Mouse (Mus musculus) heart, embryonic 15.5 days (tissue): ENCODE results near the gene Ccdc77. TPM values are rescaled to one million over a fixed set of nuclear protein-coding genes. Genes with fewer than 3 reads are reported as not detected.

Source experiments
- ATAC-seq: fragments of 200-750 bp; cut with Nextera tagmentation; replicated peaks from 2 replicates; pipeline ENCODE4 v1.8.0; 2017; ENCODE audit warnings: low read depth, moderate TSS enrichment; ENCODE audit not compliant: insufficient number of reproducible peaks, insufficient read depth, low FRiP score
- H3K27ac ChIP-seq: fragments of 300-500 bp; sonication (generic); 2 replicates; pipeline ENCODE4 v1.5.1; 2015; ENCODE audit warnings: mild to moderate bottlenecking, inconsistent platforms
- H3K27me3 ChIP-seq: fragments of 300-500 bp; sonication (generic); 2 replicates; pipeline ENCODE4 v1.6.1; 2015; ENCODE audit warnings: inconsistent platforms
- H3K36me3 ChIP-seq: fragments of 300-500 bp; sonication (generic); 2 replicates; pipeline ENCODE4 v1.6.1; 2015; ENCODE audit warnings: mild to moderate bottlenecking, inconsistent platforms
- H3K4me1 ChIP-seq: fragments of 300-500 bp; sonication (generic); replicated peaks from 2 replicates; pipeline ENCODE4 v1.6.1; 2015; ENCODE audit warnings: inconsistent platforms
- H3K4me2 ChIP-seq: fragments of 300-500 bp; sonication (generic); 2 replicates; pipeline ENCODE4 v1.6.1; 2015; ENCODE audit warnings: inconsistent platforms, mild to moderate bottlenecking, moderate library complexity
- H3K4me3 ChIP-seq: fragments of 300-500 bp; sonication (generic); 2 replicates; pipeline ENCODE4 v1.5.1; 2015; ENCODE audit warnings: mild to moderate bottlenecking, inconsistent platforms
- H3K9ac ChIP-seq: fragments of 300-500 bp; sonication (generic); 2 replicates; pipeline ENCODE4 v1.6.1; 2015; ENCODE audit warnings: mild to moderate bottlenecking, inconsistent platforms
- H3K9me3 ChIP-seq: fragments of 300-500 bp; sonication (generic); replicated peaks from 2 replicates; pipeline ENCODE4 v1.6.1; 2016; ENCODE audit warnings: inconsistent platforms
- WGBS: fragments of 180-500 bp; shearing (Covaris S2); methylation state at CpG from one replicate; pipeline ENCODE4 v1.1.7; 2015; ENCODE audit warnings: mixed read lengths; 5-methylcytosine and 5-hydroxymethylcytosine counted together
- polyA plus RNA-seq: library from polyadenylated mRNA; unstranded; fragments of >200 nt; fragmentation: Nextera tagmentation; extraction: Ambion mirVana; gene quantifications from 2 replicates; pipeline ENCODE4 v1.2.1, GENCODE M21; 2015

Ccdc77 gene
- polyA plus RNA-seq, 1 experiment from 2014 or later = 17.3 TPM

DNA sequence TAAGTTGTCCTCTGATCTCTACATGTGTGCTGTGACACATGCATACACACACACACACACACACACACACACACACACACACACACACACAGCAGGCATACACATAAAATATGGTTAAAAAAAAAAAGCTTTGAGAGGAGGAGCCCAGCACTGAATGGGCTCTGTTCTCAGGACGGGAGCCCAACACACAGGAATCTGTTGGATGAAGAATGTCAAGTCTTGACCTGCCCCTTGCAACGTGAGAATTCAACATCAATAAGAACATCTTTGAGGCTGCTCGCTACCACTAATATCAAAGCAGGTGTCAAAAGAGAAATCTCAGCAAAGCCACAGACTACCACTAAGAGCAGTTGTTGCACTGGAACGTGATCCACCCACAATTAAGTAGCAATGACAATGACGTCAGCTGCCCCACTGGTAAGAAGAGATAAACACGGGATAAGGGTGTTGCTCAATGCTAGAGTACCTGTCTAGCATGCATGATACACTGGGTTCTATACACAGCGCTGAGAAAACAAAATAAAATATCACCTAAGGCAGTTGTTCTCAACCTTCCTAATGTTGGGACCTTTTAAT is 87.2 kb downstream of the Ccdc77 start:
- Histone ChIP-seq H3K27me3 (no peaks in the 10 kb centered on the region), H3K4me1 (peaks cover 36% of the 10 kb centered on the region), H3K27ac (no peak overlapping the region), H3K9ac (no peak overlapping the region), H3K36me3 (no peaks in the 10 kb centered on the region), H3K4me3 (no peak overlapping the region), H3K4me2 (no peak overlapping the region), H3K9me3 (no peaks in the 10 kb centered on the region)
- WGBS = 72% methylated on average over 7 of the region's 7 CpGs
- ATAC-seq = no peak

DNA sequence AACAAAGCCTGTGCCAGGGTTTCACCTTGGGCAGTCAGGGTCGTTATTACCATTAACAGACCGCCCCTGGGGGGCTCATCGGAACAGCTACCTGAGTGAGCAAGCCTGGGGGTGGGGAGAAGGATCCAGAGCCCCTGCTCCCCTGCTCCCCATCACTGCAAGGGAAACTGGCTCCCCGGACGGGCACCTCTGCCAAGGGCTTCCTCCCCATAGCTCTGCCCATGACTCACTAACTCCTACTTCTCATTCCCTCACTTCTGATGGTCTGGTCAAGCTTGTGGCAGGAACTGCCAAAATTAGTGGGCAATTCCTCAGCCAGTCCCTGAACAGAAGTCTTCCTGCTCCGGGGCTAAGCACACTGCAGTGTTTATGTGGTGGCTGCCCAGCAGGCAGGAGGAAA is 88.9 kb downstream of the Ccdc77 start:
- peak overlapping the region; percentile 40 for H3K4me2 ChIP-seq
- no peaks in the 10 kb centered on the region for H3K36me3 ChIP-seq
- peak overlapping the region; percentile 16 for H3K9ac ChIP-seq
- peak overlapping the region; percentile 83 for H3K27ac ChIP-seq
- no peaks in the 10 kb centered on the region for H3K9me3 ChIP-seq
- H3K4me3 ChIP-seq = no peak overlapping the region
- peak; percentile 10; the same call in 1 of the 2 replicates for ATAC-seq
- 28% methylated on average over 6 of the region's 6 CpGs for WGBS
- H3K4me1 ChIP-seq = peaks cover 40% of the 10 kb centered on the region
- no peaks in the 10 kb centered on the region for H3K27me3 ChIP-seq

DNA sequence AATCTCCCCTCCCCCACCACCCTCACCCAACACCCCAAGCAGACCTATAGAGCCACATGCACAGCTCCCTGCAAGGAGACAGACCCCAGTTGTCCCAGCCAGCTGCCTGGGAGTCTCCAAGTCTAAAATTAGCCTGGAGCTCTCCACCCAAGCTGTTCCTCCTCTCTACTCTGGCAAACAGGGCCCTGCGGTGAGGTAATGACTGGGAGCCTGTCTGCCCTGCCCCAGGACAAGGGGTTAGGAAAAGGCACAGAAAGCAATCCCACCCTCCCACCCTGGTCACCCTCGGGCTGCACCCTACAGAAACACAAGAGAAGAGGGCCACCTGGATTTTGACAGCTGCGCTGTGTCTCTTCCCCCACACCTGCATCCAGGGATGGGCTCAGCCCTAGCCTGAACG is 89.3 kb downstream of the Ccdc77 start:
- Histone ChIP-seq H3K36me3 (no peaks in the 10 kb centered on the region), H3K9me3 (no peaks in the 10 kb centered on the region), H3K4me3 (no peak overlapping the region), H3K9ac (peak overlapping the region; percentile 16), H3K4me1 (peaks cover 40% of the 10 kb centered on the region), H3K4me2 (peak overlapping the region; percentile 40), H3K27ac (peak overlapping the region; percentile 83), H3K27me3 (no peaks in the 10 kb centered on the region)
- WGBS = 27% methylated on average over 4 of the region's 4 CpGs
- ATAC-seq = peak; percentile 89

Other genes with a start within 250 kb of the Ccdc77 start
- 0.14 and 0.21 TPM in 2 replicates for gene D330020A13Rik, start 70.0 kb downstream of the Ccdc77 start, polyA plus RNA-seq
- gene B4galnt3, start 69.8 kb downstream of the Ccdc77 start, polyA plus RNA-seq = 0.34 and 0.41 TPM in 2 replicates
- gene Kdm5a, start 250 bp downstream of the Ccdc77 start, polyA plus RNA-seq = 29.0 and 29.5 TPM in 2 replicates
- gene Il17ra, start 98.9 kb upstream of the Ccdc77 start, polyA plus RNA-seq = 3.4 and 8.1 TPM in 2 replicates
- gene Tmem121b, start 129.4 kb upstream of the Ccdc77 start, polyA plus RNA-seq = 0.15 TPM in 1 of 2 replicates, not detected in the other
- gene Hdhd5, start 166.9 kb upstream of the Ccdc77 start, polyA plus RNA-seq = 12.4 and 15.6 TPM in 2 replicates